Mouse (Mus musculus): ENCODE data around the gene Traf7.

Gene Traf7

GRCm38 (mm10) chr17:24477053-24477984, 50.4 kb downstream of the Traf7 start:
- DNase-seq (ENCODE audit: low read depth): no peak

- DNase-seq (ENCODE audit: low read depth): no peak
Observed at GRCm38 (mm10) chr17:24476022-24476776, 51.5 kb downstream of the Traf7 start.

GRCm38 (mm10) chr17:24475586-24475985, 52.2 kb downstream of the Traf7 start:
- DNase-seq (ENCODE audit: low read depth): no peak

- DNase-seq (ENCODE audit: low read depth): no peak
Observed at GRCm38 (mm10) chr17:24474557-24474956, 53.2 kb downstream of the Traf7 start.

GRCm38 (mm10) chr17:24473612-24474275, 54.0 kb downstream of the Traf7 start, which contains the start of gene Bricd5:
Gene Bricd5, plus strand, starts transcription at chr17:24473884.
- DNase-seq (ENCODE audit: low read depth): no peak

GRCm38 (mm10) chr17:24472512-24472911, 55.2 kb downstream of the Traf7 start:
- DNase-seq (ENCODE audit: low read depth): no peak

GRCm38 (mm10) chr17:24470701-24471527, 56.8 kb downstream of the Traf7 start:
- no peak for DNase-seq (ENCODE audit: low read depth)

- peak; percentile 97 for DNase-seq (ENCODE audit: low read depth)
Observed at GRCm38 (mm10) chr17:24469910-24470602, 57.7 kb downstream of the Traf7 start, which contains the start of the genes E4f1 and Pgp. Gene E4f1, minus strand, starts transcription at chr17:24470313. Gene Pgp, plus strand, starts transcription at chr17:24470392.

GRCm38 (mm10) chr17:24469336-24469909, 58.3 kb downstream of the Traf7 start:
- DNase-seq (ENCODE audit: low read depth): no peak

GRCm38 (mm10) chr17:24468636-24469246, 59.0 kb downstream of the Traf7 start:
- no peak for DNase-seq (ENCODE audit: low read depth)

GRCm38 (mm10) chr17:24463374-24464133, 64.2 kb downstream of the Traf7 start:
- peak; percentile 60 for DNase-seq (ENCODE audit: low read depth)

GRCm38 (mm10) chr17:24462932-24463331, 64.8 kb downstream of the Traf7 start:
- DNase-seq (ENCODE audit: low read depth): no peak

- peak; percentile 69 for DNase-seq (ENCODE audit: low read depth)
Observed at GRCm38 (mm10) chr17:24461580-24461979, 66.2 kb downstream of the Traf7 start.

Measured in c-Kit-positive CD71-negative TER-119-negative erythroid progenitor cells, embryonic 14.5 days (primary cell).